Mouse (Mus musculus): Measurements from ENCODE around the gene Mex3a. TPM values are rescaled to one million over a fixed set of nuclear protein-coding genes. Genes with fewer than 3 reads are reported as not detected.

Gene Mex3a
- polyA plus RNA-seq, 1 experiment, result 4.7 TPM

- no peak for DNase-seq (ENCODE audit: extremely low spot score in 1 of 2, low spot score in 1 of 2)
Measured at GRCm38 (mm10) chr3:88525021-88525420, 7.2 kb upstream of the Mex3a start.

GRCm38 (mm10) chr3:88526157-88527131 is 5.8 kb upstream of the Mex3a start:
- peak; percentile 51 to 87 for DNase-seq (ENCODE audit: extremely low spot score in 1 of 2, low spot score in 1 of 2)

GRCm38 (mm10) chr3:88527565-88527964 is 4.6 kb upstream of the Mex3a start:
- DNase-seq (ENCODE audit: extremely low spot score in 1 of 2, low spot score in 1 of 2), result no peak

GRCm38 (mm10) chr3:88528646-88529045 is 3.5 kb upstream of the Mex3a start:
- no peak for DNase-seq (ENCODE audit: extremely low spot score in 1 of 2, low spot score in 1 of 2)

GRCm38 (mm10) chr3:88529204-88530000 is 2.8 kb upstream of the Mex3a start:
- DNase-seq (ENCODE audit: extremely low spot score in 1 of 2, low spot score in 1 of 2), result no peak

GRCm38 (mm10) chr3:88530082-88530864 is 1.9 kb upstream of the Mex3a start:
- no peak for DNase-seq (ENCODE audit: extremely low spot score in 1 of 2, low spot score in 1 of 2)

GRCm38 (mm10) chr3:88531348-88532298 is 572 bp upstream of the Mex3a start:
- peak; percentile 66 to 85 for DNase-seq (ENCODE audit: extremely low spot score in 1 of 2, low spot score in 1 of 2)

GRCm38 (mm10) chr3:88532689-88533511 is 705 bp downstream of the Mex3a start:
- DNase-seq (ENCODE audit: extremely low spot score in 1 of 2, low spot score in 1 of 2), result no peak

GRCm38 (mm10) chr3:88533706-88534105 is 1.5 kb downstream of the Mex3a start:
- DNase-seq (ENCODE audit: extremely low spot score in 1 of 2, low spot score in 1 of 2), result no peak

GRCm38 (mm10) chr3:88535005-88535404 is 2.8 kb downstream of the Mex3a start:
- DNase-seq (ENCODE audit: extremely low spot score in 1 of 2, low spot score in 1 of 2), result no peak

GRCm38 (mm10) chr3:88535527-88535926 is 3.3 kb downstream of the Mex3a start:
- DNase-seq (ENCODE audit: extremely low spot score in 1 of 2, low spot score in 1 of 2), result no peak

GRCm38 (mm10) chr3:88536103-88536930 is 4.1 kb downstream of the Mex3a start:
- peak; percentile 64 to 71 for DNase-seq (ENCODE audit: extremely low spot score in 1 of 2, low spot score in 1 of 2)

- DNase-seq (ENCODE audit: extremely low spot score in 1 of 2, low spot score in 1 of 2), result no peak
Measured at GRCm38 (mm10) chr3:88537146-88537545, 5.0 kb downstream of the Mex3a start.

- no peak for DNase-seq (ENCODE audit: extremely low spot score in 1 of 2, low spot score in 1 of 2)
Measured at GRCm38 (mm10) chr3:88538271-88539145, 6.3 kb downstream of the Mex3a start.

- no peak for DNase-seq (ENCODE audit: extremely low spot score in 1 of 2, low spot score in 1 of 2)
Measured at GRCm38 (mm10) chr3:88539397-88539796, 7.2 kb downstream of the Mex3a start.

- DNase-seq (ENCODE audit: extremely low spot score in 1 of 2, low spot score in 1 of 2), result no peak
Measured at GRCm38 (mm10) chr3:88540085-88540484, 7.9 kb downstream of the Mex3a start.
